Mouse (Mus musculus): ENCODE measurements at regions not wholly inside any gene's neighbourhood (a gene's known extent, or its start where the extent isn't known, plus 50 kb on each side); places are given as distances from the start of the nearest gene placed in this dataset.

- TF ChIP-seq CTCF (IDR thresholded peaks at IDR 0.05; ENCODE audit: borderline replicate concordance, insufficient read depth, low read length) (no peak), POLR2A (IDR thresholded peaks at IDR 0.05; ENCODE audit: low read depth, low read length) (no peak)
Observed at GRCm38 (mm10) chr3:39222059-39222458, 335.3 kb downstream of the Fat4 start.
